Mouse (Mus musculus) CH12.LX (cell line): ENCODE results near the gene Ube2n. TPM values are rescaled to one million over a fixed set of nuclear protein-coding genes. Genes with fewer than 3 reads are reported as not detected.

Source experiments
- DNase-seq: peaks from one replicate; pipeline ENCODE4 v3.0.0-alpha.2; 2013; ENCODE audit errors: extremely low read depth
- H3K27ac ChIP-seq: 2 replicates; pipeline ENCODE4 v1.5.1; 2012; ENCODE audit warnings: low read depth, mild to moderate bottlenecking, control low read depth, moderate library complexity; ENCODE audit not compliant: insufficient read depth
- H3K27me3 ChIP-seq: replicated peaks from 2 replicates; pipeline ENCODE3; 2012; ENCODE audit warnings: inconsistent platforms
- H3K36me3 ChIP-seq, 2 experiments: replicated peaks in 1 of 2; 2 replicates each; pipeline versions ENCODE3 to v1.6.1; 2012; ENCODE audit warnings: inconsistent platforms in 1 of 2, low read length in 1 of 2, mild to moderate bottlenecking in 1 of 2, mixed read lengths in 1 of 2, moderate library complexity in 1 of 2; ENCODE audit not compliant: control insufficient read depth in 1 of 2, insufficient read depth in 1 of 2
- H3K4me1 ChIP-seq, 2 experiments: 2 replicates each; pipeline ENCODE4 v1.6.1; 2012; ENCODE audit warnings: inconsistent platforms in 1 of 2, moderate library complexity in 1 of 2; ENCODE audit not compliant: insufficient read depth in 2 of 2, control insufficient read depth in 1 of 2
- H3K4me2 ChIP-seq: 2 replicates; pipeline ENCODE4 v1.6.1; 2012; ENCODE audit warnings: low read depth, mild to moderate bottlenecking, control low read depth; ENCODE audit not compliant: poor library complexity, insufficient read depth, severe bottlenecking
- H3K4me3 ChIP-seq, 3 experiments: fragments of 150-350 bp in 1 of 3; sonication (generic) in 1 of 3; replicated peaks in 1 of 3; 2 replicates each; pipeline versions ENCODE3 to v1.5.1; 2011 to 2012; ENCODE audit warnings: low read depth in 2 of 3, low read length in 2 of 3, mild to moderate bottlenecking in 2 of 3, moderate library complexity in 2 of 3, control low read depth in 1 of 3, improper control_type of control experiment in 1 of 3, inconsistent platforms in 1 of 3, mixed read lengths in 1 of 3; ENCODE audit not compliant: poor library complexity in 1 of 3
- H3K79me2 ChIP-seq: replicated peaks from 2 replicates; pipeline ENCODE4 v1.6.1; 2012; ENCODE audit warnings: mild to moderate bottlenecking, moderate library complexity; ENCODE audit not compliant: control insufficient read depth, poor library complexity, insufficient read depth, severe bottlenecking; ENCODE audit errors: extremely low read depth
- H3K9ac ChIP-seq: 2 replicates; pipeline ENCODE4 v1.6.1; 2012; ENCODE audit warnings: low read depth, mild to moderate bottlenecking, control low read depth, moderate library complexity; ENCODE audit not compliant: insufficient read depth
- H3K9me3 ChIP-seq: replicated peaks from 2 replicates; pipeline ENCODE3; 2012; ENCODE audit warnings: low read length, inconsistent platforms, mixed read lengths
- CHD2 ChIP-seq: IDR thresholded peaks from 2 replicates; pipeline ENCODE4 v1.6.1; 2011; ENCODE audit warnings: low read length, improper control_type of control experiment
- JUND ChIP-seq: conservative IDR thresholded peaks from 2 replicates; pipeline ENCODE4 v1.6.1; 2011; ENCODE audit warnings: low read depth, low read length, improper control_type of control experiment
- MAX ChIP-seq: IDR thresholded peaks from 2 replicates; pipeline ENCODE4 v1.6.1; 2011; ENCODE audit warnings: low read length, improper control_type of control experiment
- MXI1 ChIP-seq: IDR thresholded peaks from 2 replicates; pipeline ENCODE4 v1.6.1; 2011; ENCODE audit warnings: mild to moderate bottlenecking, low read depth, low read length, improper control_type of control experiment
- MYC ChIP-seq: IDR thresholded peaks from 2 replicates; pipeline ENCODE4 v1.6.1; 2011; ENCODE audit warnings: low read depth, mild to moderate bottlenecking, improper control_type of control experiment, low read length
- NRF1 ChIP-seq: IDR thresholded peaks from 2 replicates; pipeline ENCODE4 v1.6.1; 2014; ENCODE audit warnings: low read depth, mild to moderate bottlenecking, inconsistent platforms, low read length, improper control_type of control experiment, moderate library complexity
- PAX5 ChIP-seq: IDR thresholded peaks from 2 replicates; pipeline ENCODE4 v1.6.1; 2012; ENCODE audit warnings: low read length, inconsistent platforms, mixed read lengths
- POLR2AphosphoS2 ChIP-seq: IDR thresholded peaks from 2 replicates; pipeline ENCODE4 v1.6.1; 2011; ENCODE audit warnings: low read depth, low read length, improper control_type of control experiment
- RCOR1 ChIP-seq: conservative IDR thresholded peaks from 2 replicates; pipeline ENCODE4 v1.6.1; 2012; ENCODE audit warnings: low read depth, mild to moderate bottlenecking, inconsistent platforms, low read length, improper control_type of control experiment
- SMC3 ChIP-seq: IDR thresholded peaks from 2 replicates; pipeline ENCODE4 v1.6.1; 2011; ENCODE audit warnings: low read depth, low read length, improper control_type of control experiment
- TCF12 ChIP-seq: IDR thresholded peaks from 2 replicates; pipeline ENCODE4 v1.6.1; 2014; ENCODE audit warnings: low read depth, mild to moderate bottlenecking, inconsistent platforms, low read length, improper control_type of control experiment
- USF1 ChIP-seq: IDR thresholded peaks from 2 replicates; pipeline ENCODE4 v1.6.1; 2014; ENCODE audit warnings: low read depth, mild to moderate bottlenecking, inconsistent platforms, low read length, improper control_type of control experiment
- USF2 ChIP-seq: conservative IDR thresholded peaks from 2 replicates; pipeline ENCODE4 v1.6.1; 2011; ENCODE audit warnings: low read depth, low read length, improper control_type of control experiment
- ZC3H11A ChIP-seq: IDR thresholded peaks from 2 replicates; pipeline ENCODE4 v1.6.1; 2012; ENCODE audit warnings: low read depth, mild to moderate bottlenecking, inconsistent platforms, low read length, improper control_type of control experiment
- ZKSCAN1 ChIP-seq: IDR thresholded peaks from 2 replicates; pipeline ENCODE4 v1.6.1; 2012; ENCODE audit warnings: low read depth, inconsistent platforms, low read length, improper control_type of control experiment, borderline replicate concordance
- ZNF384 ChIP-seq: IDR thresholded peaks from 2 replicates; pipeline ENCODE4 v1.6.1; 2012; ENCODE audit warnings: low read depth, low read length, improper control_type of control experiment, inconsistent platforms
- dilution Hi-C: fragments of 300-500 bp; cut with MboI; formaldehyde crosslinking; loops from 2 replicates; pipeline ENCODE4 v1.14.3; 2020; ENCODE audit warnings: low sequenced_read_pairs; ENCODE audit not compliant: extremely low pct_unique_long_range_greater_than_20kb, extremely low pct_ligation_motif_present
- in situ Hi-C: fragments of 300-500 bp; cut with MboI; formaldehyde crosslinking; loops from 3 replicates; pipeline ENCODE4 v1.14.3; 2019; ENCODE audit warnings: low sequenced_read_pairs, low pct_ligation_motif_present, low pct_unique_long_range_greater_than_20kb, mixed read lengths
- polyA plus RNA-seq: library from polyadenylated mRNA; unstranded; fragments of >175 nt; gene quantifications from 2 replicates; pipeline ENCODE4 v1.2.1, GENCODE M21; 2012; ENCODE audit warnings: low read depth; ENCODE audit not compliant: insufficient read length
- total RNA-seq, 2 experiments: library from RNA; depleted of rRNA; stranded (reverse); fragments of 300-350 nt in 1 of 2; fragments of >200 nt in 1 of 2; gene quantifications; 2 replicates each; pipeline ENCODE4 v1.2.3; 2012 to 2014

Gene Ube2n
- total and polyA plus RNA-seq, 3 experiments: 71.9 to 265 (median 237) TPM

GRCm38 (mm10) chr10:95559426-95559825 lies 44.5 kb downstream of the Ube2n start:
- DNase-seq: no peak

GRCm38 (mm10) chr10:95560394-95560983 lies 45.5 kb downstream of the Ube2n start:
- no peaks in the 10 kb centered on the region for H3K27me3 ChIP-seq
- TF ChIP-seq ZKSCAN1: no peak
- H3K4me2 ChIP-seq: no peak overlapping the region; the same call in 1 of the 2 replicates
- H3K27ac ChIP-seq: no peak overlapping the region
- no peaks in the 10 kb centered on the region for H3K9me3 ChIP-seq
- no peak overlapping the region for H3K9ac ChIP-seq
- no peak overlapping the region for H3K4me3 ChIP-seq
- H3K79me2 ChIP-seq: peaks cover 41% of the 10 kb centered on the region
- in situ Hi-C loops (loop anchor here (25.0 kb wide), 1 partner anchor 477 kb away; no protein-coding TSS in a partner anchor), dilution Hi-C loops (no loop called here)
- H3K4me1 ChIP-seq: peaks cover 7 to 33% of the 10 kb centered on the region in 2 experiments; a peak in 3 of 4 replicates
- H3K36me3 ChIP-seq: peaks cover 0 to 32% of the 10 kb centered on the region in 2 experiments
- DNase-seq: no peak

More at GRCm38 (mm10) chr10:95559426-95559825, 44.5 kb downstream of the Ube2n start:
- Histone ChIP-seq H3K27me3 (no peaks in the 10 kb centered on the region), H3K9ac (no peak overlapping the region), H3K27ac (no peak overlapping the region), H3K9me3 (no peaks in the 10 kb centered on the region), H3K4me3 (no peak overlapping the region), H3K36me3 (peaks cover 3 to 41% of the 10 kb centered on the region in 2 experiments), H3K4me2 (no peak overlapping the region), H3K4me1 (peaks cover 4 to 31% of the 10 kb centered on the region in 2 experiments), H3K79me2 (peaks cover 44% of the 10 kb centered on the region)
- in situ Hi-C loops (loop anchor here (5.0 to 25.0 kb wide), 3 partner anchors 303 to 478 kb away; no protein-coding TSS in a partner anchor), dilution Hi-C loops (no loop called here)
- no peak for TF ChIP-seq TCF12
- no peak for TF ChIP-seq RCOR1
- TF ChIP-seq POLR2AphosphoS2: no peak
- TF ChIP-seq USF1: no peak

GRCm38 (mm10) chr10:95561616-95562015 lies 46.7 kb downstream of the Ube2n start:
- Histone ChIP-seq H3K4me3 (peak overlapping the region in 2 of 3 experiments; percentile 80 to 82), H3K9ac (no peak overlapping the region; the same call in 1 of the 2 replicates), H3K4me1 (peaks cover 7 to 38% of the 10 kb centered on the region in 2 experiments; a peak in 3 of 4 replicates), H3K79me2 (peaks cover 41% of the 10 kb centered on the region), H3K36me3 (peaks cover 0 to 21% of the 10 kb centered on the region in 2 experiments), H3K4me2 (peak overlapping the region; percentile 95), H3K9me3 (no peaks in the 10 kb centered on the region), H3K27me3 (no peaks in the 10 kb centered on the region), H3K27ac (no peak overlapping the region)
- dilution Hi-C loops: no loop called here
- in situ Hi-C loops: loop anchor here (25.0 kb wide), 1 partner anchor 476 kb away; no protein-coding TSS in a partner anchor
- no peak for DNase-seq
- TF ChIP-seq MXI1 (no peak), MAX (no peak), CHD2 (no peak), NRF1 (no peak), SMC3 (no peak), MYC (no peak), USF2 (no peak), PAX5 (no peak), USF1 (no peak), JUND (no peak), ZC3H11A (no peak), ZNF384 (no peak)
